Mouse (Mus musculus): Measurements from ENCODE around the gene 2810006K23Rik.
"Not testable (repeated sequence)": the region's sequence is repeated elsewhere in the genome, so short reads cannot be mapped to it uniquely, and the experiment has no call there.

The 2810006K23Rik gene

GRCm38 (mm10) chr5:124349196-124349595 lies 21.3 kb downstream of the 2810006K23Rik start:
- DNase-seq (ENCODE audit: extremely low spot score), result no peak

- no peak for DNase-seq (ENCODE audit: extremely low spot score)
Measured at GRCm38 (mm10) chr5:124350350-124350749, 22.5 kb downstream of the 2810006K23Rik start.

GRCm38 (mm10) chr5:124351111-124351560 lies 23.2 kb downstream of the 2810006K23Rik start:
- peak; percentile 50 for DNase-seq (ENCODE audit: extremely low spot score)

GRCm38 (mm10) chr5:124351604-124352003 lies 23.7 kb downstream of the 2810006K23Rik start:
- no peak for DNase-seq (ENCODE audit: extremely low spot score)

- peak; percentile 94 for DNase-seq (ENCODE audit: extremely low spot score)
Measured at GRCm38 (mm10) chr5:124352141-124352920, 24.4 kb downstream of the 2810006K23Rik start.

- DNase-seq (ENCODE audit: extremely low spot score), result peak; percentile 65
Measured at GRCm38 (mm10) chr5:124353011-124353725, 25.3 kb downstream of the 2810006K23Rik start.

- peak; percentile 39 for DNase-seq (ENCODE audit: extremely low spot score)
Measured at GRCm38 (mm10) chr5:124353726-124354547, 26.0 kb downstream of the 2810006K23Rik start.

- peak; percentile 71 for DNase-seq (ENCODE audit: extremely low spot score)
Measured at GRCm38 (mm10) chr5:124354574-124355424, 26.9 kb downstream of the 2810006K23Rik start.

GRCm38 (mm10) chr5:124355425-124355959 lies 27.6 kb downstream of the 2810006K23Rik start:
- no peak for DNase-seq (ENCODE audit: extremely low spot score)

- no peak for DNase-seq (ENCODE audit: extremely low spot score)
Measured at GRCm38 (mm10) chr5:124356695-124357094, 28.8 kb downstream of the 2810006K23Rik start.

GRCm38 (mm10) chr5:124359641-124360040 lies 31.8 kb downstream of the 2810006K23Rik start:
- DNase-seq (ENCODE audit: extremely low spot score), result no peak

GRCm38 (mm10) chr5:124362982-124363381 lies 35.1 kb downstream of the 2810006K23Rik start, which contains the start of gene Cdk2ap1:
Gene Cdk2ap1, minus strand, starts transcription at chr5:124363082.
- DNase-seq (ENCODE audit: extremely low spot score), result not testable (repeated sequence)

GRCm38 (mm10) chr5:124364173-124364918 lies 36.5 kb downstream of the 2810006K23Rik start:
- no peak for DNase-seq (ENCODE audit: extremely low spot score)

- DNase-seq (ENCODE audit: extremely low spot score), result no peak
Measured at GRCm38 (mm10) chr5:124365754-124366153, 37.9 kb downstream of the 2810006K23Rik start.

GRCm38 (mm10) chr5:124366721-124367120 lies 38.8 kb downstream of the 2810006K23Rik start:
- DNase-seq (ENCODE audit: extremely low spot score), result no peak

- DNase-seq (ENCODE audit: extremely low spot score), result no peak
Measured at GRCm38 (mm10) chr5:124374298-124374697, 46.4 kb downstream of the 2810006K23Rik start.

- DNase-seq (ENCODE audit: extremely low spot score), result no peak
Measured at GRCm38 (mm10) chr5:124376401-124376800, 48.5 kb downstream of the 2810006K23Rik start.

GRCm38 (mm10) chr5:124377149-124377548 lies 49.3 kb downstream of the 2810006K23Rik start:
- DNase-seq (ENCODE audit: extremely low spot score), result no peak

- no peak for DNase-seq (ENCODE audit: extremely low spot score)
Measured at GRCm38 (mm10) chr5:124380121-124380520, 52.2 kb downstream of the 2810006K23Rik start.

- DNase-seq (ENCODE audit: extremely low spot score), result no peak
Measured at GRCm38 (mm10) chr5:124387932-124388331, 60.0 kb downstream of the 2810006K23Rik start.

All from embryo, embryonic 9.5 days (tissue).